Mouse (Mus musculus) ES-Bruce4 (cell line): ENCODE results near the gene Cdh22. TPM values are rescaled to one million over a fixed set of nuclear protein-coding genes. Genes with fewer than 3 reads are reported as not detected.

Experiments
- H3K27ac ChIP-seq: 2 replicates; pipeline ENCODE4 v1.5.1; 2012; ENCODE audit warnings: low read length, inconsistent platforms; ENCODE audit not compliant: insufficient read depth
- H3K27me3 ChIP-seq: 2 replicates; pipeline ENCODE4 v1.6.1; 2012; ENCODE audit warnings: mild to moderate bottlenecking, low read length, inconsistent platforms; ENCODE audit not compliant: control insufficient read depth, poor library complexity, insufficient read depth, severe bottlenecking
- H3K36me3 ChIP-seq: 2 replicates; pipeline ENCODE4 v1.6.1; 2012; ENCODE audit warnings: inconsistent platforms, mild to moderate bottlenecking, low read length, moderate library complexity; ENCODE audit not compliant: control insufficient read depth, poor library complexity, insufficient read depth, severe bottlenecking
- H3K4me1 ChIP-seq: one replicate; pipeline ENCODE4 v1.8.1; 2011; ENCODE audit warnings: low read length; ENCODE audit not compliant: control insufficient read depth, insufficient read depth
- H3K4me3 ChIP-seq: 2 replicates; pipeline ENCODE4 v1.5.1; 2011; ENCODE audit warnings: low read depth, mild to moderate bottlenecking, low read length
- H3K9ac ChIP-seq: 2 replicates; pipeline ENCODE4 v1.6.1; 2012; ENCODE audit warnings: low read depth, mild to moderate bottlenecking, inconsistent platforms; ENCODE audit not compliant: poor library complexity, severe bottlenecking
- H3K9me3 ChIP-seq: replicated peaks from 2 replicates; pipeline ENCODE4 v1.6.1; 2012; ENCODE audit warnings: mild to moderate bottlenecking, low read length, inconsistent platforms; ENCODE audit not compliant: control insufficient read depth, poor library complexity, insufficient read depth, severe bottlenecking
- CTCF ChIP-seq: IDR thresholded peaks from one replicate; pipeline ENCODE4 v1.8.1; 2011; ENCODE audit warnings: low read depth, low read length
- EP300 ChIP-seq: IDR thresholded peaks from 2 replicates; pipeline ENCODE4 v1.6.1; 2011; ENCODE audit warnings: low read depth, low read length; ENCODE audit not compliant: insufficient read depth
- POLR2A ChIP-seq: IDR thresholded peaks from one replicate; pipeline ENCODE4 v1.8.1; 2011; ENCODE audit warnings: low read length; ENCODE audit not compliant: insufficient read depth
- polyA plus RNA-seq: library from polyadenylated mRNA; stranded (reverse); fragments of >200 nt; gene quantifications from 2 replicates; pipeline ENCODE4 v1.2.4, GENCODE M21; 2011; ENCODE audit warnings: low read depth; ENCODE audit not compliant: missing spikeins, insufficient read depth, insufficient read length

Cdh22 gene
- polyA plus RNA-seq, 1 experiment = not detected

- no peaks in the 10 kb centered on the region for H3K4me1 ChIP-seq
- H3K9me3 ChIP-seq = no peaks in the 10 kb centered on the region
- no peak overlapping the region for H3K4me3 ChIP-seq
- TF ChIP-seq EP300 = no peak
- TF ChIP-seq POLR2A = no peak
- TF ChIP-seq CTCF = peak; percentile 19
- no peak overlapping the region for H3K9ac ChIP-seq
- no peaks in the 10 kb centered on the region for H3K36me3 ChIP-seq
- H3K27me3 ChIP-seq = no peaks in the 10 kb centered on the region
- H3K27ac ChIP-seq = no peak overlapping the region
Observed at GRCm38 (mm10) chr2:165078605-165079004, 156.0 kb downstream of the Cdh22 start.

- Histone ChIP-seq H3K4me1 (no peaks in the 10 kb centered on the region), H3K27ac (no peak overlapping the region), H3K36me3 (no peaks in the 10 kb centered on the region), H3K9me3 (no peaks in the 10 kb centered on the region), H3K9ac (no peak overlapping the region), H3K27me3 (no peaks in the 10 kb centered on the region), H3K4me3 (no peak overlapping the region)
- TF ChIP-seq POLR2A (no peak), CTCF (no peak), EP300 (no peak)
Observed at GRCm38 (mm10) chr2:165078045-165078444, 156.6 kb downstream of the Cdh22 start.

- Histone ChIP-seq H3K4me3 (no peak overlapping the region), H3K9ac (no peak overlapping the region), H3K27me3 (no peaks in the 10 kb centered on the region), H3K27ac (no peak overlapping the region), H3K4me1 (no peaks in the 10 kb centered on the region), H3K9me3 (no peaks in the 10 kb centered on the region), H3K36me3 (no peaks in the 10 kb centered on the region)
- TF ChIP-seq POLR2A = no peak
- TF ChIP-seq EP300 = no peak
- no peak for TF ChIP-seq CTCF
Observed at GRCm38 (mm10) chr2:165077055-165077454, 157.6 kb downstream of the Cdh22 start.

GRCm38 (mm10) chr2:165074937-165075336 lies 159.7 kb downstream of the Cdh22 start:
- Histone ChIP-seq H3K27ac (no peak overlapping the region), H3K4me3 (no peak overlapping the region), H3K4me1 (no peaks in the 10 kb centered on the region), H3K27me3 (no peaks in the 10 kb centered on the region), H3K36me3 (no peaks in the 10 kb centered on the region), H3K9me3 (no peaks in the 10 kb centered on the region), H3K9ac (no peak overlapping the region)
- TF ChIP-seq EP300 (no peak), CTCF (peak; percentile 94), POLR2A (no peak)

- Histone ChIP-seq H3K9ac (no peak overlapping the region), H3K4me3 (no peak overlapping the region), H3K36me3 (no peaks in the 10 kb centered on the region), H3K4me1 (peaks cover 3% of the 10 kb centered on the region), H3K9me3 (no peaks in the 10 kb centered on the region), H3K27me3 (no peaks in the 10 kb centered on the region), H3K27ac (no peak overlapping the region)
- no peak for TF ChIP-seq POLR2A
- no peak for TF ChIP-seq EP300
- TF ChIP-seq CTCF = no peak
Observed at GRCm38 (mm10) chr2:165074081-165074884, 160.4 kb downstream of the Cdh22 start.

GRCm38 (mm10) chr2:165073381-165073781 lies 161.3 kb downstream of the Cdh22 start:
- Histone ChIP-seq H3K4me3 (no peak overlapping the region), H3K27ac (no peak overlapping the region), H3K27me3 (no peaks in the 10 kb centered on the region), H3K4me1 (peaks cover 3% of the 10 kb centered on the region), H3K9me3 (no peaks in the 10 kb centered on the region), H3K9ac (no peak overlapping the region), H3K36me3 (no peaks in the 10 kb centered on the region)
- no peak for TF ChIP-seq EP300
- no peak for TF ChIP-seq CTCF
- no peak for TF ChIP-seq POLR2A
